Mouse (Mus musculus) lung, adult 2 months (tissue): ENCODE results near the gene March7. TPM values are rescaled to one million over a fixed set of nuclear protein-coding genes. Genes with fewer than 3 reads are reported as not detected.

Experiments used
- DNase-seq: peaks from one replicate; pipeline ENCODE4 v3.0.0; 2022
- H3K4me1 ChIP-seq: fragments of 200-500 bp; 2 replicates; pipeline ENCODE4 v1.6.1; 2011; ENCODE audit warnings: low read length; ENCODE audit not compliant: control insufficient read depth, insufficient read depth
- H3K4me3 ChIP-seq: fragments of 200-500 bp; replicated peaks from 2 replicates; pipeline ENCODE3; 2011; ENCODE audit warnings: low read depth, mild to moderate bottlenecking, control low read depth, low read length; ENCODE audit errors: extremely low read depth
- CTCF ChIP-seq: fragments of 200-500 bp; IDR thresholded peaks from 2 replicates; pipeline ENCODE4 v1.5.1; 2011; ENCODE audit warnings: mild to moderate bottlenecking, low read length, control low read depth; ENCODE audit not compliant: insufficient read depth
- POLR2A ChIP-seq: fragments of 200-500 bp; IDR thresholded peaks from 2 replicates; pipeline ENCODE4 v1.6.1; 2011; ENCODE audit warnings: low read depth, mild to moderate bottlenecking, control low read depth, low read length, borderline replicate concordance; ENCODE audit errors: extremely low read depth
- WGBS: fragments of 180-500 bp; shearing (Covaris S2); methylation state at CpG from one replicate; pipeline ENCODE4 v1.1.7; 2018; 5-methylcytosine and 5-hydroxymethylcytosine counted together
- polyA plus RNA-seq: library from polyadenylated mRNA; depleted of rRNA; stranded (reverse); fragments of >200 nt; gene quantifications from 2 replicates; pipeline ENCODE4 v1.2.3, GENCODE M21; 2012

The March7 gene
- polyA plus RNA-seq, 1 experiment, result 13.4 TPM

GRCm38 (mm10) chr2:60177490-60177889 is 32.2 kb upstream of the March7 start:
- DNase-seq, result no peak
- Histone ChIP-seq H3K4me1 (no peaks in the 10 kb centered on the region), H3K4me3 (no peak overlapping the region)
- 85% methylated on average over 3 of the region's 3 CpGs for WGBS
- TF ChIP-seq CTCF, result no peak
- no peak for TF ChIP-seq POLR2A

GRCm38 (mm10) chr2:60181696-60182095 is 28.0 kb upstream of the March7 start:
- Histone ChIP-seq H3K4me3 (no peak overlapping the region), H3K4me1 (no peaks in the 10 kb centered on the region)
- TF ChIP-seq POLR2A (no peak), CTCF (no peak)
- no peak for DNase-seq
- WGBS, result 44% methylated on average over 2 of the region's 2 CpGs

GRCm38 (mm10) chr2:60196841-60197240 is 12.8 kb upstream of the March7 start:
- TF ChIP-seq CTCF (no peak), POLR2A (no peak)
- Histone ChIP-seq H3K4me3 (no peak overlapping the region), H3K4me1 (no peaks in the 10 kb centered on the region)
- 73% methylated on average over 1 of the region's 1 CpGs for WGBS
- no peak for DNase-seq

GRCm38 (mm10) chr2:60200051-60200562 is 9.6 kb upstream of the March7 start:
- 93% methylated on average over 5 of the region's 5 CpGs for WGBS
- H3K4me1 ChIP-seq, result peaks cover 5% of the 10 kb centered on the region; the same call in 1 of the 2 replicates
- TF ChIP-seq CTCF (no peak), POLR2A (no peak)
- H3K4me3 ChIP-seq, result no peak overlapping the region
- DNase-seq, result no peak

GRCm38 (mm10) chr2:60200667-60201066 is 9.0 kb upstream of the March7 start:
- peak; percentile 62 for DNase-seq
- Histone ChIP-seq H3K4me3 (no peak overlapping the region), H3K4me1 (peaks cover 5% of the 10 kb centered on the region; the same call in 1 of the 2 replicates)
- TF ChIP-seq CTCF, result peak; percentile 74
- TF ChIP-seq POLR2A, result no peak
- WGBS, result 55% methylated on average over 8 of the region's 8 CpGs

GRCm38 (mm10) chr2:60202900-60203530 is 6.7 kb upstream of the March7 start:
- TF ChIP-seq POLR2A (no peak), CTCF (no peak)
- peaks cover 7% of the 10 kb centered on the region; the same call in 1 of the 2 replicates for H3K4me1 ChIP-seq
- 84% methylated on average over 8 of the region's 8 CpGs for WGBS
- no peak for DNase-seq
- H3K4me3 ChIP-seq, result no peak overlapping the region

- TF ChIP-seq POLR2A, result no peak
- no peak for TF ChIP-seq CTCF
- Histone ChIP-seq H3K4me3 (no peak overlapping the region), H3K4me1 (peaks cover 12% of the 10 kb centered on the region; the same call in 1 of the 2 replicates)
- WGBS, result 95% methylated on average over 4 of the region's 4 CpGs
- DNase-seq, result no peak
Observed at GRCm38 (mm10) chr2:60203733-60204132, 6.0 kb upstream of the March7 start.

GRCm38 (mm10) chr2:60204162-60204561 is 5.5 kb upstream of the March7 start:
- Histone ChIP-seq H3K4me1 (peaks cover 12% of the 10 kb centered on the region; the same call in 1 of the 2 replicates), H3K4me3 (no peak overlapping the region)
- TF ChIP-seq POLR2A (no peak), CTCF (no peak)
- no peak for DNase-seq
- WGBS, result 60% methylated on average over 6 of the region's 6 CpGs

- no peak overlapping the region for H3K4me3 ChIP-seq
- 82% methylated on average over 6 of the region's 6 CpGs for WGBS
- H3K4me1 ChIP-seq, result peaks cover 12% of the 10 kb centered on the region; the same call in 1 of the 2 replicates
- no peak for TF ChIP-seq CTCF
- TF ChIP-seq POLR2A, result no peak
- DNase-seq, result no peak
Observed at GRCm38 (mm10) chr2:60205795-60206194, 3.9 kb upstream of the March7 start.

GRCm38 (mm10) chr2:60209122-60209611 is 520 bp upstream of the March7 start:
- DNase-seq, result peak; percentile 63
- WGBS, result under 1% methylated on average over 35 of the region's 35 CpGs
- H3K4me1 ChIP-seq, result peaks cover 22% of the 10 kb centered on the region
- peak overlapping the region; percentile 99 for H3K4me3 ChIP-seq
- TF ChIP-seq POLR2A, result no peak
- TF ChIP-seq CTCF, result no peak
